Mouse (Mus musculus): ENCODE measurements around the gene Synj1. TPM values are rescaled to one million over a fixed set of nuclear protein-coding genes. Genes with fewer than 3 reads are reported as not detected.

Gene Synj1
- polyA plus RNA-seq, 1 experiment = 42.2 TPM

DNA sequence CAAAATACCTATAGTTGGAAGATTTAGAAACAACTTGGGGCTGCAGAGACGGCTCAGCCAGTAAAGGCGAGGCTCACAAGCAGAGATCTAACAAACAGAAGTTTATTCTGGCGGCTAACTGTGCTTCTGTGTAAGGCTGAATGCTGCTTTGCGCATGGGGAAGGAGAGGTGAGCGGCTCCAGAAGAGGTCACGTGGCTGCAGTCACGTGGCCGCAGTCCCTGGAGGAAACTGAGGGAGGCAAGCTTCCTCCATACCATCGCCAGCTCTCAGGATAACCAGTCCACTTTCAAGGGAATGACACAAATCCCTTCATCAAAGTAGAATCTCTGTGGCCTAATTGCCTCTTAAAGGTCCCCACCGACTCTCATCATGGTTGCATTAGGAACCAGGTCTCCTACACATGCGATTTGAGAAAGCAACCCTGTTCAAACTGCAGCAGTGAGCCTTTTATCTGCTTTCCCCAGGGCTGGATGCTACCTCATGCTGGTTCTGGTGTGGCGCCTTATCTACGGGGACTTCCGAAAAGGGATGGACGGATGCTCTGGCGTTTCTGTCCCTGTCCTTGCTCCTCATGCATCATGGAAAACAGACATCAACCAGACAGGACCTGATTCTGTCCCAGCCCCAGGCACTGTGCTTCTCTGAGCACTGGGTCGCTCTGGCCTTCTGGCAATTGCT is 100.1 kb downstream of the Synj1 start:
- TF ChIP-seq CTCF (IDR thresholded peaks at IDR 0.05; ENCODE audit: insufficient read depth, low read length) (no peak), POLR2A (IDR thresholded peaks at IDR 0.05; ENCODE audit: borderline replicate concordance, extremely low read depth, low read depth, low read length) (no peak)
- WGBS = 80% methylated on average over 17 of the region's 17 CpGs
- DNase-seq = no peak
- Histone ChIP-seq H3K4me1 (ENCODE audit: control insufficient read depth, insufficient read depth, low read length) (no peaks in the 10 kb centered on the region), H3K4me3 (replicated peaks; ENCODE audit: extremely low read depth, low read depth, low read length) (no peak overlapping the region)

DNA sequence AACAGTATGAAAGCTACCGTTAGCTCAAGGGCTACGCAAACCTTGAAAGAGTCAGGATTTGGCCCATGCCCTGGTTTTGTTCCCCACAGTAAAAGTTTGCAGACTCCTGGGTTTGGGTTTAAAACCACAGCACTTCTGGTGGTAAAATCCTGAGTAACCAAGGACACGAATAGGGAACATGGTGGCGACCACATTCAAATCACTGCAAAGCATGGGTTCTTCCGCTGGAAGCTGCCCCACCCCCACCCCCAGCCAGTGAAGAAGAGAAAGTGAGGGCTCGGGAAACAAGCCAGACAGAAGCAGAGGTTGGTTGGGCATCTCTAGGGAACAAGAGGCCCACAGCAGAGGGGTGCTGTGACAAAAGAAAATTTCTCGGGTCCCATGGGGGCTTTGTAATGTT is 103.9 kb downstream of the Synj1 start:
- TF ChIP-seq POLR2A (IDR thresholded peaks at IDR 0.05; ENCODE audit: borderline replicate concordance, extremely low read depth, low read depth, low read length) = no peak
- TF ChIP-seq CTCF (IDR thresholded peaks at IDR 0.05; ENCODE audit: insufficient read depth, low read length) = no peak
- Histone ChIP-seq H3K4me3 (replicated peaks; ENCODE audit: extremely low read depth, low read depth, low read length) (no peak overlapping the region), H3K4me1 (ENCODE audit: control insufficient read depth, insufficient read depth, low read length) (no peaks in the 10 kb centered on the region)
- DNase-seq = no peak
- 67% methylated on average over 7 of the region's 7 CpGs for WGBS

DNA sequence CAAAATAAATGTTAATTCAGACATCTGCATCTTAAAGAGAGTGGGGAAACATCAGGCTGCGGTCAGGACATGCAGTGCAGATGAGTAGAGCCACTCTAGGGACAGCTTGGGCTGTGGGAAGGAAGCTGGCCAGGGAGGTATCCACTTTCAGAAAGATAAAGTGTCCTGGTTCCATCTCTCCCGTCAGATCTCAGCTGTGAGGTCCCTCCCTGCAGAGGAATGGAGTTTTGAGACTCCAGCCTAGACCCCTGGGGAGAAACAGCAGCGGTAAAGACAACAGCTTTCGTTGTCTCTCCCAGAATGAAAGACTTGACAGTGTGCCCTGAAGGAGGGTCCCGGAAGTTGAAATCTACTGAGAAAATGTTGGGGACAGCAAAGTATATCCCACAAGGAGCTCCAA is 107.8 kb downstream of the Synj1 start:
- no peak overlapping the region for H3K4me3 ChIP-seq (replicated peaks; ENCODE audit: extremely low read depth, low read depth, low read length)
- WGBS = 75% methylated on average over 5 of the region's 5 CpGs
- H3K4me1 ChIP-seq (ENCODE audit: control insufficient read depth, insufficient read depth, low read length) = no peaks in the 10 kb centered on the region
- no peak for DNase-seq
- no peak for TF ChIP-seq CTCF (IDR thresholded peaks at IDR 0.05; ENCODE audit: insufficient read depth, low read length)
- TF ChIP-seq POLR2A (IDR thresholded peaks at IDR 0.05; ENCODE audit: borderline replicate concordance, extremely low read depth, low read depth, low read length) = no peak

DNA sequence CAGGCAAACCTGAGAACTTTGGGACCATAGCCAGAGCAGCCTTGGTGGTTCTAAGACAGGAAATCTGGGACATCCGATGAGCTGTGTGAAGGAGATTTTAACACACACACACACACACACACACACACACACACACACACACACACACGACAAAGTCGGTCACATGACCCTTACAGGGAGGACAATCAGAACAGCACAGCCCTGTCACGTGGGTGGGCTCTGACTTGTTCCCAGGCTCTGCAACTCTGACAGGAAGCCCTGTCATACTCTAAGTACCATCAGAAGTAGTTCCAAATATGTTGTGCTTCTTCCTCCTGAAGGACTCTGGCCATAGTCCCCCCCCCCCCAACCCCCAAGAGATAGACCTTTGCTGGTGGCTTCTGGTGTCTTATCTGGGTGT is 109.7 kb downstream of the Synj1 start:
- no peak for DNase-seq
- Histone ChIP-seq H3K4me3 (replicated peaks; ENCODE audit: extremely low read depth, low read depth, low read length) (no peak overlapping the region), H3K4me1 (ENCODE audit: control insufficient read depth, insufficient read depth, low read length) (no peaks in the 10 kb centered on the region)
- no peak for TF ChIP-seq CTCF (IDR thresholded peaks at IDR 0.05; ENCODE audit: insufficient read depth, low read length)
- TF ChIP-seq POLR2A (IDR thresholded peaks at IDR 0.05; ENCODE audit: borderline replicate concordance, extremely low read depth, low read depth, low read length) = no peak
- 30% methylated on average over 3 of the region's 4 CpGs for WGBS

DNA sequence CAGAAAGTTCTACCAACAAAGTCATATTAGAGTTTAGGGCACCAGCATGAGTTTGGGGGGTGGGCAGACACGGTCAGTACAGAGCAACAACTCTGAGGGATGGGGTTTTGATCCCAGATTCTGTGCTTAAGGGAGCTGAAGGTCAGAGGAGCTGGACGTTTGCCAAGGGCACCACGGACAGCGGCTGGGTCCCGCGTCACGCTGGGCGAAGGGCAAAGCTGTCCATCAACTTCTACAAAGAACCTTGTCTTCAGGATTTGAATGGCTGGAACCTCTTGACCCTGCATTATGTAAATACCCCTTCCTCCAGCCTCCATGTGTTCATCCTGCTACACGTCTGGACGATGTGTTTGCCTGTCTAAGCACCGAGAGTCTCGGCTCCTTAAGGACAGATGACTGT is 111.6 kb downstream of the Synj1 start:
- Histone ChIP-seq H3K4me1 (ENCODE audit: control insufficient read depth, insufficient read depth, low read length) (no peaks in the 10 kb centered on the region), H3K4me3 (replicated peaks; ENCODE audit: extremely low read depth, low read depth, low read length) (no peak overlapping the region)
- TF ChIP-seq CTCF (IDR thresholded peaks at IDR 0.05; ENCODE audit: insufficient read depth, low read length) (no peak), POLR2A (IDR thresholded peaks at IDR 0.05; ENCODE audit: borderline replicate concordance, extremely low read depth, low read depth, low read length) (no peak)
- no peak for DNase-seq
- WGBS = 50% methylated on average over 12 of the region's 12 CpGs

DNA sequence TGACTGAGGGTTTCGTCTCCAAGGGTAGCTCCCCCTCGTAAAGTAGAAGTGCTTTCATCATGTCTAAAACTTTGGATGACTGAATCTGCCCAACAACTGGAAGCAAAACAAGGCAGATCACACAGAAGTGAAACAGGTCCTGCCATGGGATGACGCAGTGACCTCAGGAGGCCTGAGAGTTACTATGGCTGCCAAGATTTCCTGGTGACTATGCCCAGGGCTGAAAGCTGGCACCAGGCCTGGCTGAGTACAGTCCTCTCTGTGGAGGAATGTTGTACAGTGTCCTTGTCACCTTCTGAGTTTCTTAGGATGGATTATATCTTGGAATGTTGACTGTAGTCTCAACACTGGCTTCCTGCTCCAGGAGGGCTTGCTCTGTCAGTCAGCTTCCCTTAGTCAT is 113.5 kb downstream of the Synj1 start:
- WGBS = 81% methylated on average over 3 of the region's 3 CpGs
- DNase-seq = no peak
- Histone ChIP-seq H3K4me3 (replicated peaks; ENCODE audit: extremely low read depth, low read depth, low read length) (no peak overlapping the region), H3K4me1 (ENCODE audit: control insufficient read depth, insufficient read depth, low read length) (no peaks in the 10 kb centered on the region)
- no peak for TF ChIP-seq POLR2A (IDR thresholded peaks at IDR 0.05; ENCODE audit: borderline replicate concordance, extremely low read depth, low read depth, low read length)
- no peak for TF ChIP-seq CTCF (IDR thresholded peaks at IDR 0.05; ENCODE audit: insufficient read depth, low read length)

DNA sequence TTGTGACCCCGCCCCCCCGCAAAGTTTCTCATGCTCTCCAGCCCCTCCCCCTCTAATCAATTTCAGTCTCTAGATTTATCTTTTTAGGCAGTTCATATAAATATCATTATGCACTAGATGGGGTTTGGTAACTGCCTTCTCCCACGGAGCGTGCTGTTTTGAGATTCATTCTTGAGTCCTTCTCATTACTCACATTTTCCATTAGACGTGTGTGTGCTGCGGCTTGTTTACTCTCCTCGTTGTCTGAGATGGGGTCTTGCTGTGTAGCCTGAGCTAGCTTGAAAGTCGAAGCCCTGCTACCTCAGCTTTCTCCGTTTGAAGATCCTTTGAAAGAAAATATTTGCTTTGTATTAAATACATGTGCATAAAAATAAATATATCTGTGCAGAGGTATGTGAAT is 117.3 kb downstream of the Synj1 start:
- TF ChIP-seq POLR2A (IDR thresholded peaks at IDR 0.05; ENCODE audit: borderline replicate concordance, extremely low read depth, low read depth, low read length) (no peak), CTCF (IDR thresholded peaks at IDR 0.05; ENCODE audit: insufficient read depth, low read length) (no peak)
- Histone ChIP-seq H3K4me1 (ENCODE audit: control insufficient read depth, insufficient read depth, low read length) (no peaks in the 10 kb centered on the region; the same call in 1 of the 2 replicates), H3K4me3 (replicated peaks; ENCODE audit: extremely low read depth, low read depth, low read length) (no peak overlapping the region)
- DNase-seq = no peak
- 46% methylated on average over 9 of the region's 9 CpGs for WGBS

DNA sequence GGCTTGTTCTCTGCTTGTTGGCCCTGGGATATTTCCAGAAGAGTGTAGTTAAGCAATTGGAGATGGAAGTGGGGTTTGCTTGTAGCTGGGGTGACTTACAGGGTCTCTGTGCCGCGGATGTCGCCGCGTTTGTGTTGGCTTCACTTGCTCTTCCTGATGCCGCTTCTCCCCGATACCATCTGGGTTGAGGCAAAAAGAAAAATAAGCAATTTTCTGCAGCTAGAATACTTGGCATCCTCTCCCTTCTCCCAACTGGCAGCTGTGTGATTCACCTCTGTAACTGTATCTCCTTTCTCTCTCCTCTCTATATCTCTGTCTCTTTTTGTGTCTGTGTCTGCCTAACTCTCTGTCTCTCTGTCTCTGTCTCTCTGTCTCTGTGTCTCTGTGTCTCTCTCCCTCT is 118.1 kb downstream of the Synj1 start:
- Histone ChIP-seq H3K4me3 (replicated peaks; ENCODE audit: extremely low read depth, low read depth, low read length) (no peak overlapping the region), H3K4me1 (ENCODE audit: control insufficient read depth, insufficient read depth, low read length) (no peaks in the 10 kb centered on the region; the same call in 1 of the 2 replicates)
- DNase-seq = no peak
- no peak for TF ChIP-seq POLR2A (IDR thresholded peaks at IDR 0.05; ENCODE audit: borderline replicate concordance, extremely low read depth, low read depth, low read length)
- no peak for TF ChIP-seq CTCF (IDR thresholded peaks at IDR 0.05; ENCODE audit: insufficient read depth, low read length)
- 65% methylated on average over 7 of the region's 7 CpGs for WGBS

DNA sequence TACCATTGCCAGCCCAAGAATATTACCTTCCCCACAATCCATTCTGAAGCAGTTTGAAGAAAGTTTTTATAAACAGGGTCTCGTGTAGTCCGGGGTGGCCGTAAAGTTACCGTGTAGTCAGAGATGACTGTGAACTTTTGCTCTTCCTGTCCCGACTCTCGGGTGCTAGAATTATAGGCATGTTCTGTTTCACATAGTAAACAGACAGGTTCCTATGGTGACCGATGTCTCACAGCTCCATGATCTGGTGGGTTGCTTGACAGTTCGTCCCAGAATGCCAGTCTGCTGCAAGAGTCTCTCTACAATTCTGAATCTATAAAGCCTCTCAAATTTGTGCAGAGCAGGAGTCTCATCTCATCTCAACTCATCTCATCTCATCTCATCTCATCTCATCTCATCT is 119.0 kb downstream of the Synj1 start:
- no peak overlapping the region for H3K4me3 ChIP-seq (replicated peaks; ENCODE audit: extremely low read depth, low read depth, low read length)
- no peak for DNase-seq
- no peaks in the 10 kb centered on the region; the same call in 1 of the 2 replicates for H3K4me1 ChIP-seq (ENCODE audit: control insufficient read depth, insufficient read depth, low read length)
- TF ChIP-seq POLR2A (IDR thresholded peaks at IDR 0.05; ENCODE audit: borderline replicate concordance, extremely low read depth, low read depth, low read length) = no peak
- TF ChIP-seq CTCF (IDR thresholded peaks at IDR 0.05; ENCODE audit: insufficient read depth, low read length) = no peak
- WGBS = 14% methylated on average over 8 of the region's 8 CpGs

DNA sequence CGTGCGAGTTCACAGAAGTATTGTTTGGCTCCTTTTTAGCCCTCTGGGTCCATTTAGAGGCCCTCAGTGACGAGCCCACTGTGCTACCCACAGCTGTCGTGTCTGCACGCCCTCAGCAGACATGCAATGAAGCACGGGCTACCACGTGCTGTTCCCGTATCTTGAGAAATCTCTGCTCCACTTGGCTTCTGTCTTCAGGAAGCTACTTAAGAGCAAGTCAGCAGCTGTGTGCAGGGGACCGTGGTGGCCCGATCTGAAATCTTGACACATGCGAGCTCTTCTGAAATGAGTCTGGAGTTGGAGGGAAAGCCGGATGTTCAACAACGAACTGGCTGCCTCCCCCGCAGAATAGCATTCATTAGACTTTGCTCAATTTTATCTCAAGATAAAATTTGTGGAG is 119.5 kb downstream of the Synj1 start:
- 38% methylated on average over 14 of the region's 14 CpGs for WGBS
- DNase-seq = no peak
- no peaks in the 10 kb centered on the region; the same call in 1 of the 2 replicates for H3K4me1 ChIP-seq (ENCODE audit: control insufficient read depth, insufficient read depth, low read length)

More for the DNA sequence above, 119.5 kb downstream of the Synj1 start:
- TF ChIP-seq CTCF (IDR thresholded peaks at IDR 0.05; ENCODE audit: insufficient read depth, low read length) = no peak
- TF ChIP-seq POLR2A (IDR thresholded peaks at IDR 0.05; ENCODE audit: borderline replicate concordance, extremely low read depth, low read depth, low read length) = no peak
- H3K4me3 ChIP-seq (replicated peaks; ENCODE audit: extremely low read depth, low read depth, low read length) = no peak overlapping the region

Data from lung, adult 2 months (tissue).